Mouse (Mus musculus) kidney, embryonic 16.5 days (tissue): ENCODE data around the gene Rogdi. TPM values are rescaled to one million over a fixed set of nuclear protein-coding genes. Genes with fewer than 3 reads are reported as not detected.

Experiments
- polyA plus RNA-seq: library from polyadenylated mRNA; unstranded; fragments of >200 nt; fragmentation: Nextera tagmentation; extraction: Ambion mirVana; gene quantifications from 2 replicates; pipeline ENCODE4 v1.2.1, GENCODE M21; 2015

The Rogdi gene
- polyA plus RNA-seq, 1 experiment from 2014 or later = 117 TPM

Other genes with a start within 250 kb of the Rogdi start
- 113 and 123 TPM in 2 replicates for gene Cdip1, start 223.3 kb downstream of the Rogdi start, polyA plus RNA-seq
- 0.30 and 0.85 TPM in 2 replicates for gene 4930562C15Rik, start 178.1 kb downstream of the Rogdi start, polyA plus RNA-seq
- gene Ubald1, start 133.2 kb downstream of the Rogdi start, polyA plus RNA-seq = 36.2 and 40.4 TPM in 2 replicates
- gene Mgrn1, start 127.3 kb downstream of the Rogdi start, polyA plus RNA-seq = 113 and 117 TPM in 2 replicates
- gene Nudt16l1, start 74.8 kb downstream of the Rogdi start, polyA plus RNA-seq = 171 and 187 TPM in 2 replicates
- 76.8 and 81.3 TPM in 2 replicates for gene Anks3, start 49.3 kb downstream of the Rogdi start, polyA plus RNA-seq
- gene Sept12, start 15.7 kb downstream of the Rogdi start, polyA plus RNA-seq = 0.06 TPM in 1 of 2 replicates, not detected in the other
- 12.5 and 15.0 TPM in 2 replicates for gene Smim22, start 6.3 kb downstream of the Rogdi start, polyA plus RNA-seq
- gene Glyr1, start 36.3 kb upstream of the Rogdi start, polyA plus RNA-seq = 172 and 176 TPM in 2 replicates
- 17.4 and 20.2 TPM in 2 replicates for gene Ubn1, start 36.5 kb upstream of the Rogdi start, polyA plus RNA-seq
- 3.2 and 3.4 TPM in 2 replicates for gene Ppl, start 118.9 kb upstream of the Rogdi start, polyA plus RNA-seq
- 0.06 and 0.09 TPM in 2 replicates for gene Sec14l5, start 133.6 kb upstream of the Rogdi start, polyA plus RNA-seq
- 21.9 and 25.3 TPM in 2 replicates for gene Nagpa, start 190.5 kb upstream of the Rogdi start, polyA plus RNA-seq
- gene AU021092, start 208.7 kb upstream of the Rogdi start, polyA plus RNA-seq = 7.0 and 9.8 TPM in 2 replicates
- gene Alg1, start 220.1 kb upstream of the Rogdi start, polyA plus RNA-seq = 36.4 and 39.3 TPM in 2 replicates
- 36.3 and 39.6 TPM in 2 replicates for gene Eef2kmt, start 242.4 kb upstream of the Rogdi start, polyA plus RNA-seq